Mouse (Mus musculus): Measurements from ENCODE around the gene Cit.

Gene Cit

DNA sequence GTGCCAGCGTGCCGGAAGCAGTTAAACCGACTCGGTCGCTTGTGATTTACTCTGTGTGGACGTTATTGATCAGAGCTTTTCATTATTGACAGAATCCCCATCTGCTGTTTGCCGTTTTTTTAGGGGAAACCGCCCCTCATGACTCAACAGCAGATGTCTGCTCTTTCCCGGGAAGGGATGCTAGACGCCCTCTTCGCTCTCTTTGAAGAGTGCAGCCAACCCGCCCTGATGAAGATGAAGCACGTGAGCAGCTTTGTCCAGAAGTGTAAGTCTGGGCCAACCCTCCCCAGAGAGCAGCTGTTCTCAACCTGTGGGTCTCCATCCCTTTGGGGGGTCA is 5.9 kb downstream of the Cit start:
- in situ Hi-C loops (cut with MboI, MseI) = no loop called here

DNA sequence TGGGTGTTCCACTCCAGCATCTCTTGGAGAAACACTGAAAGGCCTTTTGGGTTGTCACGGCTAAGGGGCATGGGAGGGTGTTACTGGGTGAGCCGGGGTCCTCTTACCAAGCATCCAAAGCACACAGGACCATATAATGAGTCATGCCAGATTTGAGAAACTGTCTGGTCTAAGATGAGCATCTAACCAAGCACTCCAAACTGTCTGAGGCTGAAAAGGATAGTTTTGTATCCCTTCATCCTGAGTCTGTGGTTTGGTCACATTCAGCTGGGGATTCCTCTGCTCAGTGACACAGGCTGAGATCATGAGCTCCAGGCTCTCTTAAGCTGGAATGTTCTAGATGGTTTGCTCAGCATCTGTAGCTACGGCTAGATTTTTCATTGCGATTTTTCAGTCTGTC is 7.4 kb downstream of the Cit start:
- in situ Hi-C loops (cut with MboI, MseI) = no loop called here

GRCm38 (mm10) chr5:115853691-115854090 is 8.6 kb downstream of the Cit start:
- in situ Hi-C loops (cut with MboI, MseI) = no loop called here

GRCm38 (mm10) chr5:115854370-115854769 is 9.3 kb downstream of the Cit start:
- in situ Hi-C loops (cut with MboI, MseI) = no loop called here

- in situ Hi-C loops (cut with MboI, MseI) = no loop called here
Observed at GRCm38 (mm10) chr5:115858652-115859051, 13.6 kb downstream of the Cit start.

GRCm38 (mm10) chr5:115859461-115859860 is 14.4 kb downstream of the Cit start:
- in situ Hi-C loops (cut with MboI, MseI) = no loop called here

DNA sequence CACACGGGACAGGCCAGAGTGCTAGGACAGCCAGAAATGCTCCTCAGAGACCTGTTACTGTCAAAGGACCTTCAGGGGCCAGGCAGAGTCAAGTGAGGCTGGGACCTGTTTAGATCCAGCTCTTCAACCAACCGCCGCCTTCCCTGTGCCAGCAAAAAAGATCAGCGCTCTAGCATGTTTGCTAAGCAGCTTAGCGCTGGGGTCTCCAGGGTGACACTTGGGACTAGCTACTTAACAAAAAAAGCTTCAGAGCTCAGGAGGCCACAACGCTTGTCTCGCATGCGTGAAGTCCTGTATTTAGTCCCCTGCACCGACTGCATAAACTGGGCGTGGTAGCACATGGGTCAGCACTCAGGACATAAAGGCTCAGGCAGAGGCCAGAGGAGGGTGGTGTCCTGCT is 16.9 kb downstream of the Cit start:
- in situ Hi-C loops (cut with MboI, MseI) = no loop called here

GRCm38 (mm10) chr5:115862439-115862838 is 17.4 kb downstream of the Cit start:
- in situ Hi-C loops (cut with MboI, MseI) = no loop called here

DNA sequence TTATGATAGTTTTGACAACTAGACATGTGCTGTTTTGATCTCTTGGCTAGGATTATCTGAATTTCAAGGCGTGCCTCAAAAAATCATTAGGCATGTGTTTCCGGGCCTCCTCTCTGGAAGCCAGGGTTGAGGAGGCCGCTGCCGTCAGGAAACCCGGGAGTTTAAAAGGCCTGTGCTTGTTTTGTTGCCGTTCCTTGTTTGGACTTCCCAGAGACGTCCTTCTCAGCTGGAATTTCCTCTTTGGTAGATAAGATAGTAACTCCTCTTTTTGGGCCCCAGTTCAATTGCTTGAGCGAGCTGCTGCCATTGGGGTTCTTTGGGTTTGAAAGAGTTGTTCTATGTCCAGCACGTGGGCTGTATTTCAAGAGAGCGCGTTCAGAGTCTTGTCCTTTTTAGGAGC is 21.2 kb downstream of the Cit start:
- in situ Hi-C loops (cut with MboI, MseI) = no loop called here

DNA sequence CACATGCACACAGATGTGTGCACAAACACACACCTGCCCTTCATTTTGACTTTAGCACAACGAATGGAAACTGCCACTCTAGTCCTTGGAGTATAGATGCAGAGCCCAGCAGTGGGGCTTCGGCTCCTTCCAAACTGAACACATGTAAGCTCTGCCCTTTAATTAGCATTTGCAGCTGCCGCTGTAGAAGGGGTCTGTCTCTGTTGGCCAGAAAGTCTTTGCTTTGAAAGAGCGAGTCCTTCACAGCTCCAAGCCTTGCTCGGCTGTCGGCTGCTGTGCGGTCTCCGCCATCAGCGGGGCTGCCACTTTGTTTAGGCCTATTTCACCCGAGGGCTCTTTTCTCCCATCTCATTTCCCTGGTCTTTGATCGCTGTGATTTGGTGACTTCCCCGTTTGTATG is 23.5 kb downstream of the Cit start:
- in situ Hi-C loops (cut with MboI, MseI) = no loop called here

DNA sequence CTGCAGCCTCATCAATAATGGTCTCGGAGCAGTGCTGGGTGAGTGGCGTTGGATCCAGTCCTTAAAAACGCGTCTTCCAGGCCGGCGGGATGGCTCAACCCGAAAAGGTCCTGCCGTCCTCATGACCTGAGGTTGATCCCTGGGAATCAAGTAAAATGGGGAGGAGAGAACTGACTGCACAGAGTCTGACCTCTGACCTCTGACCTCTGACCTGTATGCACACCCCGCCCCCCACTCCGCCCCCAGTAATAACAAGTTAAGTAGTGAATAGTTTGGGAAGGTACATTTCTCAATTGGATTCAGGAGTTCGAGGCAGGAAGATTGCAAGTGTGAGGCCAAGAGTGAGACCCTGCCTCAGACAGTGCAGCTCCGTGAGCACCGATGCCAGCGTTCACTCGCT is 24.1 kb downstream of the Cit start:
- in situ Hi-C loops (cut with MboI, MseI) = no loop called here

DNA sequence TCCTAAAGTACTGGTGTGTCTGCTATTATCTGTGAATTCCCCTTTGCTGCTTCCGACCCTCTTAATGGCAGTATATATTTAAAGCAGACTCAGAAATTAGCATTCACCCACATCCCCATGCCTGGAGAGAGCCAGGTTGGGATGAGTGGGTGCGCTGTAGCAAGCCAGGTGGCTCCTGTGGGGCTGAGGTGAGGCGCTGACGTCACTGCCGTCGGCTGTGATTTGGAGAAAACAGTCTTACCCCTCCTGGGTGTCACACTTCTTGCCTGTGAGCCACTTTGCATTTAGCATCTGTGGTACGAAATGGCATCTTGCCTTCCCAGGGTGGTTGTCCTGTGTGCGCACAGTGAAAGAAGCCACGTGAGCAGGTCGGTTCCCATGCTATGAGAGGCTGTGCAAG is 26.1 kb downstream of the Cit start:
- in situ Hi-C loops (cut with MboI, MseI) = no loop called here

GRCm38 (mm10) chr5:115872106-115872505 is 27.0 kb downstream of the Cit start:
- in situ Hi-C loops (cut with MboI, MseI) = no loop called here

GRCm38 (mm10) chr5:115872956-115873355 is 27.9 kb downstream of the Cit start:
- in situ Hi-C loops (cut with MboI, MseI) = no loop called here

GRCm38 (mm10) chr5:115877425-115877824 is 32.3 kb downstream of the Cit start:
- in situ Hi-C loops (cut with MboI, MseI) = no loop called here

- in situ Hi-C loops (cut with MboI, MseI) = no loop called here
Observed at GRCm38 (mm10) chr5:115882165-115882564, 37.1 kb downstream of the Cit start.

- in situ Hi-C loops (cut with MboI, MseI) = no loop called here
Observed at GRCm38 (mm10) chr5:115884429-115884828, 39.4 kb downstream of the Cit start.

- in situ Hi-C loops (cut with MboI, MseI) = no loop called here
Observed at GRCm38 (mm10) chr5:115893772-115894171, 48.7 kb downstream of the Cit start.

- in situ Hi-C loops (cut with MboI, MseI) = no loop called here
Observed at GRCm38 (mm10) chr5:115897036-115897435, 52.0 kb downstream of the Cit start.

DNA sequence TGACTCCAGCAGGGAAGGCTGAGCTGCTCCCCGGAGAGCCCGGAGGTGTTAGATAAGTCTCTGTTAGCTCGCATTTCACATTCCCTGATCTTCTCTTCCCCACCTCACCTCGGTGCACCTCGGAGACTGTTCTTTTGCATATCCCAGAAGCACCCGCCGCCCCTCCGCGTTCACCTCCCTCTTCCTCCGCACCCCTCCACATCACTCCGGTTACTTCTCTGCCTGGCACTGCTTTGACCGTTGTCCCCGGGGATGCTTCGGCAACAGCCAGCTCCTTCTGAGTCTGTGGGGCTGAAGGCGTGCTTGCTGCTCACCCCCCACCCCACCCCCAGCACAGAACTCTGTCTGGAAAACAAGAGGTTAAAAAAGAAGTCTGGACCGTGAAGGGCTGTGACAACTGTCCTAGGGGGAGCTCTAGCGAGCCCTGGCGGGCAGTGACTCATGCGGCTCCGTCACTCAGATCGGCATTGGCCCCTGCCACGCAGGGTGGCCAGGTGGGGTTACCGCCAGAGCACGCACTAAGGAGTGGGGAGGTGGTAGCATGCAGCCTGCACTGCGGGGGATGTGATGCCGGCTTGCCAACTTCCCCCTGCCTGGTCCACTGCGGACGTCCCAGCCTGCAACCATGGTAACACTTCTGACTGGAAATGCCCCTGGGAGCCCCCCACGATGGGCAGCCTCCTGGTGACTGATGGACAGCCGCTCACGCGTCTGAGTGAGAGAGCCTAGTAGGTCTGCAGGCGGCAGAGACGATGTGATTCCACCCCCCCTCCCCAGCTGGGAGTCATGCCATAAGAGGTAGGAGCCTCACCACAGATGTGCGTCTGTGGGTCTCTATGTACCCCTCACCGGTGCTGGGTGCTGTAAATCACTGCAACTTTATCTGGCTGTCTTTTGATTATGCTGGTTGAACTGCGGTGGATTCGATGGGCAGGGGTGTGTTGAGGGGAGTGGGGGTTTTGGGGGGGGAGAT is 62.2 kb downstream of the Cit start:
- in situ Hi-C loops (cut with MboI, MseI) = no loop called here

- in situ Hi-C loops (cut with MboI, MseI) = no loop called here
Observed at GRCm38 (mm10) chr5:115908251-115908650, 63.2 kb downstream of the Cit start.

- in situ Hi-C loops (cut with MboI, MseI) = no loop called here
Observed at GRCm38 (mm10) chr5:115908699-115909098, 63.6 kb downstream of the Cit start.

- in situ Hi-C loops (cut with MboI, MseI) = no loop called here
Observed at GRCm38 (mm10) chr5:115909106-115909505, 64.0 kb downstream of the Cit start.

- in situ Hi-C loops (cut with MboI, MseI) = no loop called here
Observed at GRCm38 (mm10) chr5:115910491-115910890, 65.4 kb downstream of the Cit start.
